Comparison of ENCODE assay signal across 20 mouse cellular contexts in the genomic region with DNA sequence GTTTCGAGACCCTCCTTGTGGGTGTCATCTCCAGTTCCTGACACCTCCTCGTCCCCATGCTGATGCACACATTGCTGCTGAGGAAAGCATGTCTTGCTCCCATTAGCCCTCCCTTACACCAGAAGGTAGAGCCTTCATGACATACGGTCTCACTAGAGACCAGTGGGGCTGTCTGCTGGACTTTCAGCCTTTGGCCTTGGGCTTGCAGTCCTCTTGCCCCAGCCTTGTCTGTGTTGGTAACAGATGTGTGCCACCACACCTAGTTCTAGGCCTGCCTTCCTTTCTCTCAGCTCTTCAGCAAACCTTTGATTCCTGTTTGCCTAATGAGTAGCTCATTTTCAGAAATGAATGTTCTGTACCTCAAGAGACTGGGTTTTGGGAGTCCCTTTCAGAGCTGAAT. TPM values are rescaled to one million over a fixed set of nuclear protein-coding genes. Genes with fewer than 3 reads are reported as not detected.
"Had no signal": no experiment of that assay in that cellular context is flagged by ENCODE, and none has a peak within 500 bp of the region (broad histone marks: within the 10 kb centered on the region; RNA-seq: fewer than 3 reads in every experiment).

No protein-coding gene starts in this region.

- H3K27me3 ChIP-seq: liver, embryonic 15.5 days had no signal

- H3K4me3 ChIP-seq: left cerebral cortex, adult 2 months; limb, embryonic 10.5 days; liver, embryonic 15.5 days; midbrain, embryonic 13.5 days had no signal

- DNase-seq: lung, adult 2 months; lung, postnatal 36 days; spleen, adult 18-20 months; thymus, adult 2 months; thymus, postnatal 25 days had no signal

- H3K36me3 ChIP-seq: limb, embryonic 10.5 days; liver, embryonic 15.5 days had no signal

- ATAC-seq: lung, postnatal 0 days had no signal

- H3K9me3 ChIP-seq: limb, embryonic 10.5 days; liver, embryonic 15.5 days; midbrain, embryonic 13.5 days had no signal

- H3K27ac ChIP-seq: hindbrain, postnatal 0 days; left cerebral cortex, adult 2 months; limb, embryonic 10.5 days; liver, embryonic 15.5 days had no signal

- H3K4me2 ChIP-seq: liver, embryonic 11.5 days; liver, embryonic 15.5 days; midbrain, embryonic 13.5 days had no signal

- H3K9ac ChIP-seq: liver, embryonic 15.5 days; midbrain, embryonic 13.5 days had no signal

RNA-seq across cellular contexts. Expression of gene Tnfrsf17, which starts 54.8 kb away (rescaled TPM):
- total RNA-seq: layer of hippocampus, postnatal 14 days; left cerebral cortex, adult 2 months; left cerebral cortex, postnatal 14 days; megakaryocyte progenitor cell, adult 5-6 weeks; midbrain, postnatal 0 days; neutrophil, adult 5-6 weeks had no signal
- polyA plus RNA-seq: hindbrain, postnatal 0 days; intestine, embryonic 14.5 days; limb, embryonic 10.5 days; liver, embryonic 11.5 days; liver, embryonic 15.5 days; lung, postnatal 0 days; stomach, embryonic 14.5 days; testis, adult 2 months had no signal
